Mouse (Mus musculus) CD8-positive naive resting alpha-beta T cell, adult 2 months (primary cell): ENCODE measurements at regions not wholly inside any gene's neighbourhood (a gene's known extent, or its start where the extent isn't known, plus 50 kb on each side); places are given as distances from the start of the nearest gene placed in this dataset.

ENCODE experiments used
- DNase-seq, 2 experiments: peaks; one replicate each; pipeline ENCODE4 v3.0.0; 2022; ENCODE audit warnings: low read depth in 2 of 2, low spot score in 2 of 2

- no peak for DNase-seq
These were observed 53.0 kb downstream of the Gadd45g start for GRCm38 (mm10) chr13:51899319-51900042.

GRCm38 (mm10) chr13:51900043-51900440 is 53.6 kb downstream of the Gadd45g start:
- no peak for DNase-seq

- DNase-seq, result no peak
These were observed 56.2 kb downstream of the Gadd45g start for GRCm38 (mm10) chr13:51902482-51903285.

- no peak for DNase-seq
These were observed 57.0 kb downstream of the Gadd45g start for GRCm38 (mm10) chr13:51903324-51903939.

GRCm38 (mm10) chr13:51905270-51905669 is 58.8 kb downstream of the Gadd45g start:
- no peak for DNase-seq

GRCm38 (mm10) chr13:51906103-51906502 is 59.6 kb downstream of the Gadd45g start:
- DNase-seq, result no peak

- DNase-seq, result no peak
These were observed 62.0 kb downstream of the Gadd45g start for GRCm38 (mm10) chr13:51908514-51908913.

- DNase-seq, result no peak
These were observed 65.0 kb downstream of the Gadd45g start for GRCm38 (mm10) chr13:51911296-51911998.

- no peak for DNase-seq
These were observed 66.0 kb downstream of the Gadd45g start for GRCm38 (mm10) chr13:51912477-51912876.

GRCm38 (mm10) chr13:51912994-51913393 is 66.5 kb downstream of the Gadd45g start:
- no peak for DNase-seq

- no peak for DNase-seq
These were observed 70.3 kb downstream of the Gadd45g start for GRCm38 (mm10) chr13:51916666-51917240.

GRCm38 (mm10) chr13:51917658-51918057 is 71.2 kb downstream of the Gadd45g start:
- no peak for DNase-seq

- no peak for DNase-seq
These were observed 71.6 kb downstream of the Gadd45g start for GRCm38 (mm10) chr13:51918108-51918507.

GRCm38 (mm10) chr13:51918781-51919170 is 72.3 kb downstream of the Gadd45g start:
- no peak for DNase-seq

GRCm38 (mm10) chr13:51919171-51919793 is 72.8 kb downstream of the Gadd45g start:
- no peak for DNase-seq

- DNase-seq, result no peak
These were observed 73.5 kb downstream of the Gadd45g start for GRCm38 (mm10) chr13:51919937-51920336.

GRCm38 (mm10) chr13:51920511-51921351 is 74.3 kb downstream of the Gadd45g start:
- DNase-seq, result no peak

- DNase-seq, result no peak
These were observed 75.1 kb downstream of the Gadd45g start for GRCm38 (mm10) chr13:51921550-51921949.

GRCm38 (mm10) chr13:51926764-51927163 is 80.3 kb downstream of the Gadd45g start:
- no peak for DNase-seq

- no peak for DNase-seq
These were observed 83.3 kb downstream of the Gadd45g start for GRCm38 (mm10) chr13:51929730-51930129.
